Comparison of ENCODE assay signal across 9 mouse cellular contexts in the genomic region with DNA sequence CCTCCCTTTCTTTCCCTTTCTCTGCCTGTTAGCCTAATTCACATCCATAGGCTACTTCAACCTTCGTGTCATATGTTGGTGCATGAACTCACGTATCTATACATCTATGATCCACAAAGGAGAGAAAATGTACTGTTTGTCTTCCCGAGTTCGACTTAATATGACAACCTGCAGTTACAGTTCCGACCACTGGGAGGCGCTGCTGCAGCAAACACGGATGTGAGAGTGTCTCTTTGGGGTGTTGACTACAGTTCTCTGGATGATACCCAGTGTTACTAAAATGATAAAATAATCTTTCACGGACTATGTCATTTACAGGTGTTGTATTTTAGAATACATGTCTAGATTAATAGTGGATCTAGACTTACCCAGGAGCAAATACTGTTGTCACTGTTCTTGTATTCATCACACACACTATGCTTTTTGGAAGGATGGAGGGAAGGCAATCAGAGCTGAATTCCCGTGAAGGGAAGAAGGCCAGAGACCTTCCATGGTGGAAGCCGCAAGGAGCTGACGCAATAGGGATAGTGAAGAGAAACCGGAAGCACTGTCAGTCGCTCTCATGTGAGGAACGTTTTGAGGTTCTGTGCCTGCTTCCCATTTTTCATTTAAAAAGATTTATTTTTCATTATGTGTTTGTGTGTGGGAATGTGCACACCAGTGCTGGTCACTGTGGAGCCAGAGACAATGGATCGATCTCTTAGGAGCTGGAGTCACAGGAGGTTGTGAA.
DNase-seq lines count a peak whose midpoint lies in the region; ATAC-seq and TF ChIP-seq lines count a peak whose summit lies in the region.
"Had no signal": no experiment of that assay in that cellular context is flagged by ENCODE, and none has a peak within 500 bp of the region (broad histone marks: within the 10 kb centered on the region; RNA-seq: fewer than 3 reads in every experiment).

No protein-coding gene starts in this region.

- no peaks in the 10 kb centered on the region for H3K4me1 ChIP-seq in forebrain, postnatal 0 days (ENCODE audit: insufficient read depth)
- no peaks in the 10 kb centered on the region for H3K4me1 ChIP-seq in forebrain, embryonic 15.5 days
- H3K4me1 ChIP-seq in midbrain, embryonic 11.5 days (ENCODE audit: control insufficient read depth, insufficient read depth, low read length) = no peaks in the 10 kb centered on the region
- no peaks in the 10 kb centered on the region for H3K4me1 ChIP-seq in midbrain, embryonic 16.5 days (ENCODE audit: control insufficient read depth, insufficient read depth, low read length)

- no peaks in the 10 kb centered on the region for H3K9me3 ChIP-seq in forebrain, postnatal 0 days (ENCODE audit: low read length)
- H3K9me3 ChIP-seq in forebrain, embryonic 15.5 days = no peaks in the 10 kb centered on the region
- no peaks in the 10 kb centered on the region for H3K9me3 ChIP-seq in midbrain, embryonic 11.5 days (ENCODE audit: control insufficient read depth, low read length)
- no peaks in the 10 kb centered on the region for H3K9me3 ChIP-seq in midbrain, embryonic 16.5 days (replicated peaks; ENCODE audit: control insufficient read depth, low read length, poor library complexity, severe bottlenecking)

- H3K36me3 ChIP-seq in forebrain, postnatal 0 days (ENCODE audit: insufficient read depth) = no peaks in the 10 kb centered on the region
- H3K36me3 ChIP-seq in forebrain, embryonic 15.5 days = no peaks in the 10 kb centered on the region
- H3K36me3 ChIP-seq in midbrain, embryonic 11.5 days (ENCODE audit: control insufficient read depth, insufficient read depth, low read length) = no peaks in the 10 kb centered on the region
- H3K36me3 ChIP-seq in midbrain, embryonic 16.5 days (ENCODE audit: control insufficient read depth, insufficient read depth, low read length) = no peaks in the 10 kb centered on the region

- TF ChIP-seq CTCF in forebrain, postnatal 0 days (IDR thresholded peaks at IDR 0.05; ENCODE audit: low read depth) = peak; percentile 74

- 61% methylated on average over 15 of the region's 15 CpGs for whole genome bisulfite sequencing in forebrain, postnatal 0 days
- 61% methylated on average over 15 of the region's 15 CpGs for WGBS in forebrain, embryonic 15.5 days
- WGBS in midbrain, embryonic 11.5 days = 60% methylated on average over 15 of the region's 15 CpGs
- 59% methylated on average over 15 of the region's 15 CpGs for WGBS in midbrain, embryonic 16.5 days

- H3K4me2 ChIP-seq in forebrain, postnatal 0 days (ENCODE audit: low read depth) = no peak overlapping the region
- no peak overlapping the region for H3K4me2 ChIP-seq in forebrain, embryonic 15.5 days (replicated peaks)
- H3K4me2 ChIP-seq in midbrain, embryonic 11.5 days = no peak overlapping the region
- H3K4me2 ChIP-seq in midbrain, embryonic 16.5 days (ENCODE audit: low read length) = no peak overlapping the region

- no peaks in the 10 kb centered on the region for H3K27me3 ChIP-seq in forebrain, postnatal 0 days (ENCODE audit: insufficient read depth, low read length)
- no peaks in the 10 kb centered on the region for H3K27me3 ChIP-seq in forebrain, embryonic 15.5 days
- H3K27me3 ChIP-seq in midbrain, embryonic 11.5 days (ENCODE audit: control insufficient read depth, insufficient read depth, low read length) = no peaks in the 10 kb centered on the region
- H3K27me3 ChIP-seq in midbrain, embryonic 16.5 days (ENCODE audit: control insufficient read depth, insufficient read depth, low read depth, low read length) = no peaks in the 10 kb centered on the region

- H3K9ac ChIP-seq in forebrain, postnatal 0 days = no peak overlapping the region
- H3K9ac ChIP-seq in forebrain, embryonic 15.5 days (replicated peaks) = no peak overlapping the region
- H3K9ac ChIP-seq in midbrain, embryonic 11.5 days (ENCODE audit: low read length) = no peak overlapping the region
- H3K9ac ChIP-seq in midbrain, embryonic 16.5 days (ENCODE audit: low read depth, low read length) = no peak overlapping the region

- H3K27ac ChIP-seq in forebrain, postnatal 0 days (ENCODE audit: low read depth, low read length) = no peak overlapping the region
- no peak overlapping the region for H3K27ac ChIP-seq in forebrain, embryonic 15.5 days (replicated peaks)
- H3K27ac ChIP-seq in midbrain, embryonic 11.5 days (ENCODE audit: low read depth, low read length) = no peak overlapping the region
- no peak overlapping the region for H3K27ac ChIP-seq in midbrain, embryonic 16.5 days (ENCODE audit: low read length)
- H3K27ac ChIP-seq: macrophage had no signal

- H3K4me3 ChIP-seq in forebrain, postnatal 0 days (ENCODE audit: low read depth, low read length) = no peak overlapping the region
- no peak overlapping the region for H3K4me3 ChIP-seq in forebrain, embryonic 15.5 days
- H3K4me3 ChIP-seq in midbrain, embryonic 11.5 days (ENCODE audit: low read depth, low read length) = no peak overlapping the region
- no peak overlapping the region for H3K4me3 ChIP-seq in midbrain, embryonic 16.5 days (ENCODE audit: low read depth, low read length)

- ATAC-seq in forebrain, postnatal 0 days = no peak
- no peak for ATAC-seq in forebrain, embryonic 15.5 days (replicated peaks)
- no peak for ATAC-seq in midbrain, embryonic 11.5 days (ENCODE audit: low FRiP score)
- no peak for ATAC-seq in midbrain, embryonic 16.5 days
- peak; percentile 79 for ATAC-seq in megakaryocyte, adult 5-6 weeks (ENCODE audit: poor library complexity, severe bottlenecking)

- no peak for DNase-seq in forebrain, postnatal 0 days
- DNase-seq in midbrain, embryonic 11.5 days (ENCODE audit: low spot score, missing footprints) = peak; percentile 90
- DNase-seq in c-Kit-positive CD71-positive TER-119-positive erythroid progenitor cells, embryonic 14.5 days (ENCODE audit: low spot score) = peak; percentile 17
- DNase-seq in urinary bladder, adult 18-20 months (ENCODE audit: low spot score in 2 of 2) = no peak
- no peak for DNase-seq in yolk sac, embryonic 10.5 days (ENCODE audit: low spot score)

Comparison
In these comparisons a context has a peak if more than half of its experiments do, and no peak if none do; other contexts are left out.
1. DNase-seq: peak in midbrain, embryonic 11.5 days (single experiment) and c-Kit-positive CD71-positive TER-119-positive erythroid progenitor cells, embryonic 14.5 days (single experiment); none in forebrain, postnatal 0 days (single experiment), urinary bladder, adult 18-20 months (0 of 2) and yolk sac, embryonic 10.5 days (single experiment).